Mouse (Mus musculus): ENCODE measurements around the gene Tbc1d24.

Tbc1d24 gene

GRCm38 (mm10) chr17:24210591-24210990 lies 5.2 kb upstream of the Tbc1d24 start:
- DNase-seq (ENCODE audit: low spot score in 2 of 2), result no peak

GRCm38 (mm10) chr17:24209916-24210240 lies 4.5 kb upstream of the Tbc1d24 start:
- no peak for DNase-seq (ENCODE audit: low spot score in 2 of 2)

- peak in 1 of 2 experiments; percentile 57 for DNase-seq (ENCODE audit: low spot score in 2 of 2)
These were observed 3.9 kb upstream of the Tbc1d24 start, which contains the start of gene Ntn3 for GRCm38 (mm10) chr17:24209043-24209915. Ntn3 (minus strand) TSS chr17:24209531.

- no peak for DNase-seq (ENCODE audit: low spot score in 2 of 2)
These were observed 3.3 kb upstream of the Tbc1d24 start for GRCm38 (mm10) chr17:24208641-24209042.

- no peak for DNase-seq (ENCODE audit: low spot score in 2 of 2)
These were observed 2.6 kb upstream of the Tbc1d24 start for GRCm38 (mm10) chr17:24207768-24208640.

- DNase-seq (ENCODE audit: low spot score in 2 of 2), result peak; percentile 75 to 81
These were observed 1.3 kb upstream of the Tbc1d24 start for GRCm38 (mm10) chr17:24206451-24207351.

GRCm38 (mm10) chr17:24205908-24206361 lies 573 bp upstream of the Tbc1d24 start:
- DNase-seq (ENCODE audit: low spot score in 2 of 2), result peak in 1 of 2 experiments; percentile 49

- DNase-seq (ENCODE audit: low spot score in 2 of 2), result no peak
These were observed 516 bp downstream of the Tbc1d24 start for GRCm38 (mm10) chr17:24204846-24205245.

- DNase-seq (ENCODE audit: low spot score in 2 of 2), result no peak
These were observed 1.5 kb downstream of the Tbc1d24 start for GRCm38 (mm10) chr17:24203611-24204534.

- DNase-seq (ENCODE audit: low spot score in 2 of 2), result no peak
These were observed 2.3 kb downstream of the Tbc1d24 start for GRCm38 (mm10) chr17:24203068-24203467.

- no peak for DNase-seq (ENCODE audit: low spot score in 2 of 2)
These were observed 4.3 kb downstream of the Tbc1d24 start for GRCm38 (mm10) chr17:24201092-24201491.

GRCm38 (mm10) chr17:24199741-24200140 lies 5.6 kb downstream of the Tbc1d24 start:
- DNase-seq (ENCODE audit: low spot score in 2 of 2), result no peak

- peak; percentile 74 to 75 for DNase-seq (ENCODE audit: low spot score in 2 of 2)
These were observed 6.1 kb downstream of the Tbc1d24 start for GRCm38 (mm10) chr17:24199252-24199651.

GRCm38 (mm10) chr17:24197032-24197824 lies 8.1 kb downstream of the Tbc1d24 start:
- peak; percentile 65 to 72 for DNase-seq (ENCODE audit: low spot score in 2 of 2)

GRCm38 (mm10) chr17:24195349-24195748 lies 10.0 kb downstream of the Tbc1d24 start:
- no peak for DNase-seq (ENCODE audit: low spot score in 2 of 2)

- no peak for DNase-seq (ENCODE audit: low spot score in 2 of 2)
These were observed 11.6 kb downstream of the Tbc1d24 start for GRCm38 (mm10) chr17:24193769-24194168.

GRCm38 (mm10) chr17:24193268-24193667 lies 12.1 kb downstream of the Tbc1d24 start:
- DNase-seq (ENCODE audit: low spot score in 2 of 2), result no peak

GRCm38 (mm10) chr17:24192848-24193247 lies 12.5 kb downstream of the Tbc1d24 start:
- DNase-seq (ENCODE audit: low spot score in 2 of 2), result no peak

GRCm38 (mm10) chr17:24191481-24191880 lies 13.9 kb downstream of the Tbc1d24 start:
- DNase-seq (ENCODE audit: low spot score in 2 of 2), result no peak
